Mouse (Mus musculus) ovary, postnatal 14 days (tissue): Measurements from ENCODE around the gene Fars2.
"Not testable (repeated sequence)": the region's sequence is repeated elsewhere in the genome, so short reads cannot be mapped to it uniquely, and the experiment has no call there.

Source experiments
- DNase-seq: peaks from one replicate; pipeline ENCODE4 v3.0.0; 2022; ENCODE audit warnings: low spot score

Fars2 gene

DNA sequence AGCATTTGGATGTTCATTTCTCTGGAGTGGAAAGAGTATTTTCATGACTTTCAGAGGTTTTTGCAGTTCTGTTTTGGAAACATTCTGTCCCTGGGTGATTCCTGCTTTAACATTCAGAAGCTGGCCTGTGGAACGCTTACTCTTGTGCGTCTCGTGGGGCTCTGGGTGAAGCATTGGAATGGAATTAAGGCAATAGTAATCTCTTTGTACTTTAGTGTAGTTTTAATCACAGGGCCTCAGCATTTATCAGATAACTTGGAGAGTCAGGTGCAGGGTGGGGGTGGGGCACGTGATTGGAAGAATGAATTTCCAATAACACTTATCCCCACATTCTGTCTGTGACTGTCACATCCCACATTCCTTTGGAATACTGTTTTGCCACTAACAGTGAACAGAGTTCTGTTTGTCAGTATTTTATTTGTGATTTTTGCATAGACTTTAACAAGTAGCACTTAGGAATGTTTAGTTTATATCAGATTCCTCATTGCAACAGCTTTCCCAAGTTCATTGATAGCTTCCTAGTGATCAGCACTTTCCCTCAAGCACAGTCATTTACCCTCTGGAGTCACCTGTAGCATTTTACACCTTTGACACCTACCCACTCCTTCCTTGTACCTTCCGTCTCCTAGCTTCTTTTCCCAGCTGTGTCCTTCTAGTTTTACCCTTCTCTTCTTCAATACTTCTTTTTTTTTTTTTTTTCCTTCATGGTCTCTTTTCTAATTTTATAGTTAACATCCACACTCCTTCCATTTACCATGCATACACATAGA lies 23.2 kb downstream of the Fars2 start:
- no peak for DNase-seq

DNA sequence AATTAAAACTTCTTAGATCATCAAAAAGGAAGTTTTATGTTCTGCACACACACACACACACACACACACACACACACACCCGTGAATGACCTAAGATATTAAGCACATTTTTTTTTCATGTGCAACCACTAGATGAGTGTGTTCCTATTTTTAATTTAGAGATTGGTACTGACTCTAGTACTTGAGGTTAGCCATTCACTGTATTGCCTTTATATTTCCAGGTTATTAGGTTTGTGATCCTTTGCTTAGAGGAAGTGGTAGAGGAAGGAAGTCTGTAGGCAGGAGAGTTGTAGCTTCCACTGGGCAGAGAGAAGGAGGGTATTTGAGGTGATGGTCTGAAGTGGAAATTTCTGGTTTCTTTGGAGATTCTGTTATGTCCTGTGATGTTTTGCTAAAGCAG lies 28.4 kb downstream of the Fars2 start:
- DNase-seq: no peak

DNA sequence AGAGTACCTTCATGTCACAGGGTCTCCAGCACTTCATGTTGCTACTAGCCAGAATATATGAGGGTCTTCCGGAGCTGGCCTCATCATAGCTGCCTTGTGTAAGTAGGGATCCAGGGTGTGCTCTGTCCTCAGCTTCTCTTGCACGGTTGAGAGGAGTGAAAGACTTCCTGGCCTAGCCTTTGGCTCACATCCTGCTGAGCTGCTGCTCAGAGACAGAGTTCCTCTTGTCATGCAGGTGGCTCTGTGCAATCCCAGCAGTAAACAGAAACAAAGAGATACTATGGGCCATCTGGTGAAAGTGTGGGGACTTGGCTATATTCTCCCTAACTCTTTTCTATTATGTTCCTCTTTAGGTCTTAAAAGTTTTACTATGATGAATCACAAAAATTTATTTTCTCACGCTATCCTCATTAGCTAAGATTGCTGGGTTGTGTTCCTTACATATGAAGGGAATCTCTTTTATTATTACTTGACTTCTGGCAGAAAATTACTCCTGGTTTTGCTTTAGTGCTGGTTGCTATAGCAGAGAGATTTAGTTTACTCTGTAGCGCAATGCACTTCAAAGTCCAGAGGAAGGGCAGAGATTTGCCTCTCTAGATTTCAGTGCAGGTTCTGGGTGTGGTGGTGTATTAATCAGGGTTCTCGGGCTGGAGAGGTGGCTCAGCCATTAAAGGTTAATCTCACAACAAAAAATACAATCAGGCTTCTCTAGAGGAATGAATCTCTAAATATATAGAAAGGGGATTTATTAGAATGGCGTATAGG lies 32.1 kb downstream of the Fars2 start:
- no peak for DNase-seq

DNA sequence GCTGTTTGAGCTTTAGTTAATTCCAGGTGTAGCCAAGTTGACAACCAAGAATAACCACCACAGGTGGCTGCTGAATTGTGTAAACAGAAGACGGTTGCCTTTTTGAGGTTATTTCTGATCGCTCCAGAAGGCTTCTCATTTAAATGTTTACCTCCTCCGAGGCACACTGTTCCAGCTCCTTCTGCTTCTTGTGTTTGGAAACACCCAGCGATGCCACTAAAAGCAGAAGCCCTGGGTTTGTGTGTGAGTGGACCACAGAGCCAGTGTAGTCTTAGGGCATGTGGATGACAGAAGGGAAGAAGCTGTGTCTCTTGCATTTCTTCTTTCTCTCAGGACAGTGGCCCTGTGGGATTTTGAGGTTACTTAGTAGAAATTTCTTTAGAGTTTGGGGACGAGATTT lies 33.1 kb downstream of the Fars2 start:
- DNase-seq: no peak

DNA sequence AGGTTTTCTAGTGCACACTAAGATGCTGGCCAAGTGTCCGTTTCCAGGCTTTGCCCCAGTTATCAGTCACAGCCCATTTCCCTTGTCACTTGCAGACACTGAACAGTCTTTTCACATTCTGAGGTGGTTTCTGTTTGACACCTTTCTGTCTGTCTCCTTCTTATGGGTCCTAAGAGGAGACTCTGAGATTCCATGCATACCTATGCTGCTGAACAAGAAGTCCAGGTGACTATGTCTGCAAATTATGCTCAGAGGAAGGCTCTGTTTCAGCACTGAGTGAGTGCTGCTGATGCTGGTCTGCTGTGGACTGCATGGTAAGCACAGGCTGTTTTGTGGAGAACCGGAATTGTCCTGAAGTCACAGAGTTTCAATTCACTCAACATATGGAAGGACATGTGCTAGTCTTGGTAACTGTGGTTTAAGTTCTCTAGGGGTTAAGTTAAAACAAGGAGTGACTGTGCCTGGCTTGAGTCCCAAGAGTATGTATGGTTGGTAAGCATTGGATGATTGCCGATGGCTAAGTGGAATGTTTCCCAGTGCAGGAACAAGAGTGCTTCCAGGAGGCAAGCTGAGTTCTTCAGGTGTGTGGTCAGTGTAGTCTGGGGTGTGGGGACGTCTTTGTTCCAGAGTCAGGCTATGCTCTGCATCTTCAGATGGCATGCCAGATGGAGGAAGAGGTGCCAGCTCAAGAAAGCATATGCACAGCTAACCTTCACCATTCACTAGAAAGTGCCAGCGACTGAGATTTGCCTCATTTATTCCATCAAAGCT lies 35.7 kb downstream of the Fars2 start:
- DNase-seq: no peak

DNA sequence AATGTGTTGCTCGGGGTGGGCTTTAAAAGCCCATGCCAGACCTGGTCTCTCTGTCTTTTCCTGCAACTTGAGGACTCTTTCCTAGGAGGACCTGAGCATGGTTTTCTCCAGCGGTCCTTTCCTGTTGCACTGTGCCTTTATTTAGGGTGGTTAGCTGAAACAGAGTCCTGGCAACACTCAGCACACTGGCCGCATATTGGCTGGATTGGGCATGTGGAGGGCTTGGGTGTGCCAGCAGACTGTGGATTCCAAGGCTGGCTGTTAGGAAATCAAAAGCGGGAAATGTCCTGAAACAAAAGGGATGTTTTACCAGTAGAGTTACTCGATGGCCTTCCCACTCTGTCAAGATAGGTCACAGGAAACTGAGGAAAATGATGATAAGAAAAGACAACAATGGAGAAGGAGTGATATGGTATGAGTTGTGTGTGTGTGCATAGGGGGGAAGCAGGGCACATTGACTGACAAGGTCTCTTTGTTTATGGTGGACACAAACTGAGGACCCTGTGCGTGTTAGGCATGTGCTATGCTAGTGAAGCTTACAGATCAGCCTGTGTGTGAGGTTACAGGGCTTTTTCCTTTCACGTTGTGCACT lies 39.2 kb downstream of the Fars2 start:
- no peak for DNase-seq

DNA sequence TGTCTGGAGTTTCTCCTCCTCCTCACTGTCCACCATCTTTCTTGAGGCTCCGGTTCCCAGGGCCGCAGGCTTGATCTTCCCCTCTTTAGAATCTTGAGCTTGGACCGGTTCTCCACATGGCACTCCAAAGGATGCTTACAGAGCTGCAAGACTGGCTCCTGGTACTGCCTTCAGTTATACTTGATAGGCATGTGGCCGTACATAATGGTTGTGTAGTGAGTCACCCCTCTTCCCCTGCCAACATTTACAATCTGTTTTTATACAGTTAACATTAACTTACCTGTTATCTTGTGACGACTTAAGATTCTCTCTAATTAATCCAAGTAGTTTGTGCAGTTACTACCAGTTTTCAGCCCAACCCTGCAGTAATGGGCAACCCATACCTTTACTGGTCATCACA lies 46.2 kb downstream of the Fars2 start:
- no peak for DNase-seq

DNA sequence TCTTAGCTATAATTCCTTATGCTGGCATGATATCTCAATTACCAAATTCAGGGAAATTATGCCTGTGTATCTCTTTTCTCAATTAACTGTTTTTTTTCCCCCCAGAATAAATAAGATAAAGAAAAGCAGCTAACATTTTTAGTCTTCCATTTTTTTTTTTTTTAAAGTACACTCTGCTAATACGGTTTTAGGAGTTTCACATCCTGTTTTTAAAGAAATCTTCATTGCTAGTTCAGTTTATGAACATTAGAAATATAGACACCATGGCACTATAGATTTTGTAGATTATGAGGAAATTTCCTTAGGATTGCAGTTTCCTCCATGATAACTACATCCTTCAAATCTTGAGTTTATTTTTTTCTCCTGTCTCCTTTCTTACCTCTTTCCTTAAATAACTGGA lies 46.7 kb downstream of the Fars2 start:
- no peak for DNase-seq

DNA sequence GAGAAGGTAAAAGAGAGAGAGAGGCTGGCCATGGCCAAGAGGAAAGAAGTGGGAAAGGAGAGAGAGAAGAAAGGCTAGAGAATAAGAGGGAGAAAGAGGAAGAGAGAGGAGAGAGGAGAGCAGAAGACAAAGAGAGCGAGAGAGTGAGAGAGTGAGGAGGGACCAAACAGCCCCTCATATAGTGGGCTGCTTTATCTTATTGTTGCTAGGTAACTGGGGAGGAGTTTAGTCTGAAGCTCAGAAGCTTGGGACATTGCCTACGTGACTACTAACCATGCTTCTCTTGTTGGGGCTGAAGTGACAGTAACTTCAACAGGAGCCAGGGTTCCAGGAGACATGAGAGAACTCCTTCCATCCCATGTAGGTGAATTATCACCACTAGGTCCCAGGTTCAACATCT lies 55.8 kb downstream of the Fars2 start:
- DNase-seq: not testable (repeated sequence)

DNA sequence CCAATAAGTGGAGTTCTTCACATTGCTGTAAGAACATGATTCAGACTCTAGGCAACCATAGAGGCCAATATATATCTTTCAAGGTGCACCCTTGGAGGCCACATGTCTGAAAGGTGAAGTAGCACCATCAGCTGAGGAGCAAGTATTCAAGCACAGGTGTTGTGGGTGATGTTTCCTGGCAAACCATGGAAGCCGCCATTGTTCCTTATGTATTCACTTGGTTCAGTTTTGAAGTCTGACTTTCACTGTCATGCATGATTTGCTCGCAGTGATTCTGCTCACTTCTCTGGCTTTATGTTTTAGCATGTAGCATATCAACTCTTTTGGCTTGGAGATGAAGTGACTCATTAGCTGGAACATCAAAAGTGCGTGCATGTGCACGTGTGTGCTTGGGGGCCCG lies 56.9 kb downstream of the Fars2 start:
- no peak for DNase-seq

DNA sequence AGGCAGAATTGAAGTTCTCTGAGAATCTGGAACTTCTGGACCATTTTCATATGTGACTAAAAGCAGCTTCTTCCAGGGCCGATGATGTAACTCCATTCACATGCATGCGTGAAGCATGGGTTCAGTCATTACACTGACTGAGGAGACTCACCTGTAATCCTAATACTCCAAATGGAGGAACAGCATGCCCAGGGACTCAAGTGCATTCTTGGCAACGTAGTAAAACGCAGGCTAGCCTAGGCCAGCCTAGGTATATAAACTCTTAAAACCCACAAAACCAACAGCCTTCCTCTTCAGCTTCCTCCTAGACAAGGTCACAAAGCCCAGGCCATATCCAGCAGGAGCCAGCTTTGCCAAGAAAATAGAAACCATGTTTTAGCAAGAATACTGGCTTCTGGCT lies 57.6 kb downstream of the Fars2 start:
- DNase-seq: no peak

DNA sequence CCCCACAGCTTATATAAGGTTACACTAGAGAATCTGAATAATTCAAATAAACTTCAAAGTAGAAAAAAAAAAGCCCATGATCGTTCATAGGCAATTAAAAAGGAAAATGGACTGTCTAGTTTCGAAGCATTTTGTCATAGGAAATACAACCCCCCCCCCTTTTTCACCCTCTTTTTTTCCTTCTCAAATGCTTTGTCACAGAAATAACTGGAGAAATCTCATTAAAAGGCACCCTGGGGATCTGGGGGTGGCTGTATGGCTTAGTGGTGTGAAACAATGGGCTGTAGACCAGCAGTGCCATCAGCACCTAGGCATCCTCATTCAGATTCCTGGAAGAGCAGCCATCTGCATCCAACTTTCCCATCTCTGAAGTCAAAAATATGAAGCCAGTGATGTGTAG lies 64.0 kb downstream of the Fars2 start:
- no peak for DNase-seq

DNA sequence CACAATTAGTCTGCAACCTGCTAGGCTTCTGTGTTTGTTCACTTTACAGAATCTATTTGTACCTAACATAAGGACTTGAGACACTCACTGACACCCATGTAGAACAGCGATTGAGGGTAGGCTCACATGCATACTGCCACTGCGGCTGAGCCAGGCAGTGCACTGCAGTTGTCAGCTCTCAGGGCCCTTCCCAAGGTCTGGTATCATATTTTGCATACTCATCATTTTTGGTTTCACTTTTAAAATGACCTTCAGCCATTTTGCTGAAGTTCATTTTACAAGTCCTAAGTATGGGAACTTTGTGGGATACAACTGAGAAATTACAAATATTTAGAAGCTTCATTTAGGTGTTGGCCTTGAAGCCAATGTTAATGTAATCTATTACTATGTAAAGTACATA lies 73.4 kb downstream of the Fars2 start:
- DNase-seq: no peak

DNA sequence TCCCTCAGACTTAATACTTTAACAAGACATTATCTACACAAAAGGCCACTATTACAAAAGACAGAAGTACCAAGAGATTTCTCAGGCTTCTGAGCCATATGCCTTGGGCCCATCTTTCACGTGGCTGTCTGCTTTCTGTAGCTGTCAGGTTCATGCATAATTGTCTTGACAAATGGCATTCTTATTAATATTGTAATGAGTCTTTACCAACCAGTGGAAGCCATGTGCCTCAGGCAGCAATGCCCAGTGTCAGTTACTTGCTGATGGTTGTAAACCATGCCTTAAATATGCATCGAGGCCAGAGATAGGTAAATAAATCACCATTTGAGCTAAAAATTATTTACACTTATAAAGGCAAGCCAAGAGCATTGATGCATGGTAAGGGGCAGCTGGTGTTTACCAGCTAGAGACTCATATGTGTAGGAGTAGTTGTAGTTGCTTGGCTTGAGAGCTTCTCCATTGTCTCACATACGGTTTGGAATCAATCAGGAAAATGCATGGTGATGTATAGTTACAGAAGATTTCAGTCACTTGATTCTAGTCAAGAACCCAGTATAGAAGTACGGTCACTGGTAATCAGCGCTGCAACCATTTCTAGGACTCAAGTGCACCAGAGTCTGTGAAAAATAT lies 76.4 kb downstream of the Fars2 start:
- no peak for DNase-seq

DNA sequence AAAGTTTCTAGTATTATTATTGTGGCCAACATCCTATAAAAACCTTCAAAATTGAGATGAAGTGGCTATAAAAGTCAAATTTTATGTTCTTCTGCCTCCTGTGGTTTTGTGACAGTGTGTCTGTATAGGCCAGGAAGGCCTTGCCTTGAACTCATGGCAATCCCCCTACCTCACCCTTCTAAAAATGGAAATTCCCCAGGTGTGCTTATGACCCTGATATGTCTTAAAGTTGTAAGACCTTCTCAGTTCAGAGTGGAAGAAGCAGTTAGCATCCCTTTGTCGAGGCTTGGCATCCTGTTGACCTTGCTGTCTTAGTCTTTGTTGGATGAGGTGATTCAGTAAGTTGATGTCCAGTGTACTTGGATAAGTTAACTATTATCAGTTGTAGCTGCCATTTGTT lies 82.1 kb downstream of the Fars2 start:
- DNase-seq: no peak

DNA sequence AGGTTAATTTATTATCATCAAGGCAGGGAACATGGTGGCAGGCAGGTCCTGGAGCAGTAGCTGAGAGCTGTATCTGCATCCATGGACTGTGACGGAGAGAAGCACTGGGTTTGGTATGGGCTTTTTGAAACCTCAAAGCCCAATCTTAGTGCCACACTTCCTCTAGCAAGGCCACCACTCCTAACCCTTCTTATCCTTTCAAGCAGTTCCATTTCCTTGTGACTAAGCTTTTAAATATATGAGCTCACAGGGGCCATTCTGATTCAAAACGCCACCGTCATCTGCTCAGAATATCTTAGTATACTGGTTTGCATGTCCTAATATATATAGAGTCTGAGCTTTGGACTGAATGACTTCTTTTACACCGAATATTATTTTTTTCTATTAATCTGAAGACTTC lies 83.2 kb downstream of the Fars2 start:
- DNase-seq: no peak

DNA sequence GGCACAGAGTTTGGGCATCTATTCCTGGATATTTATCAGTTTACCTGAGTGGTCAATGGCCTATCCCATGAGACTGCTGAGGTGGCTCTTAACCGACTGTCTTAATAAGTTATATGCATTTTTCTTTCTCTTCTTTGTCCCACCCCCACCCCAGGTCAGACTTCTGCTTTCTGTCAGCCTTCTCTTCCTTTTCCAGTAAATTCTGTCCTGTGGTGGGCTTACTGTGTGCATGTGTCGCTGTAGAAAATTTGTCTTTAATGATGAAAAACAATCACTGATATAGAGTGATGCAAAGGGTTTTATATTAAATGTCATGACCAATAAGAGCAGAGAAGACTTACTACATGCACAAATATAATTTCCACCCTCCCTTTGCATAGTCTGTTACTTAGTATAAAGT lies 85.3 kb downstream of the Fars2 start:
- DNase-seq: no peak

DNA sequence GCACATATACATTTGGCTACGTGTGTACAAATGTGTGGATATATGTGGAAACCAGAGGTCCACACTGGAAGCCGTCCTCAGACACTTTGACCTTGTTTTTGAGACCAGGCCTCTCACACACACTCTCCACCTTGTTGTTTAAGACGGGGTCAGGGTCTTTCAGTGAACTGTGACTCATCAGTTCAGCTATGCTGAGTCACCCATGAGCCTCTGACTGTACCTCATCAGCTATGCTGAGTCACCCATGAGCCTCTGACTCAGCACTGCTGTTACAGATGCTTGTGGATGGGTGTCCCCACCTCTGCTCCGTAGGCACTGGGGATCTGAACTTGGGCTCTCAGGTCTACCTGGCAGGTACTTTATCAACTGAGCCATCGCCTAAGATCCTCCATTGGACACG lies 85.8 kb downstream of the Fars2 start:
- no peak for DNase-seq

DNA sequence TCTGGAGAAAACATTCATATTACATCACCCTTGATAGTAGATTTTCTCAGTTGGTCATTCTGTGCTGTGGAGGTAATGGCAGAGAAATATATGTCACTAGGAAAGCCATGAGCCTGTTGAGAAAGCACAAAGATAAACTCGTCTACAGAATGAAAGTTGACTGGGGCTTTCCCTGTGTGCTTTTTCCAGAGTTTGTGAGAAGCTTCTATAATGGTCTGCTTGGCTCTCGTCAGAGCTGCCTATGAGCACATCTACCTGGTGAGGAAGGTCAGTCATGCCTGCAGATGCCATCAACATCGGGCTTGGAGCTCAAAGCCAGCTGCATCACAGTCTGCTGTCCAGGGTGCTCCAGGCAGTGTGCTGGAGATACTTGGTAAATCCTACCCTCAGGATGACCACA lies 87.1 kb downstream of the Fars2 start:
- DNase-seq: no peak

DNA sequence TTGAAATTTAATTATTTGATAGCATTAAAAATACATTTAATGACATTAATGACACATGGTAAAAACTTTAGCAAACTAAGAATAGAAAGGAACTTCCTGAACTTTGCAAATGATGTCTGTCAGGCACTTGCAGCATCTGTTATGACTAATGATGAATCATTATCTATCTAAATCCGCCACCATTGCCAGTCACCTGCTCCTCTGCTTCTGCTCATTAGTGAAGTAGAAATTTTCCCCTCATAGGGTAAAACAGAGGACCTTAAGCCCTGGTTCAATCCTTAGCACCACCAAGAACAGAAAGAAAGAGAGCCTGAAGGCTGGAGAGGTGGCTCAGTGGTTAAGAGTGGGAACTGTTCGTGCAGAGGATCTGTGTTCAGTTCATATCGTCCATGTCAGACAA lies 93.8 kb downstream of the Fars2 start:
- no peak for DNase-seq

DNA sequence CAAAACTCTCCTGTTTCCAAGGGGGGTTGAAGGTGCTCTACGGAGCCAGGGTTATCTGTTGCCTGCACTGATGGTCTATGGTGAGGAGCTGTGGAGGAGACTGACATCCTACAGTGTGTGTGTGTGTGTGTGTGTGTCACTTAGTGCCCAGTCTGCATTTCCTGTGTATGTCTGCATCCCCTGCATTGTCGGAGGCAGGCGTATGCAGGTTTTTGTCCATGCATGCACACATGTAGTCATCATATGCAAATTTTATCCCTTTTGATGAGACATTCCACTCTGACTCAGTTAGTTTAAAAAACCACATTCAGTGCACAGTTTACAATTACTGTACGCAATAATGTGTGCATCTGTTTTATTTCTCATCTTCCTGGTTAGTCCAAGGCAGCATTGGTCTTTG lies 96.8 kb downstream of the Fars2 start:
- no peak for DNase-seq

DNA sequence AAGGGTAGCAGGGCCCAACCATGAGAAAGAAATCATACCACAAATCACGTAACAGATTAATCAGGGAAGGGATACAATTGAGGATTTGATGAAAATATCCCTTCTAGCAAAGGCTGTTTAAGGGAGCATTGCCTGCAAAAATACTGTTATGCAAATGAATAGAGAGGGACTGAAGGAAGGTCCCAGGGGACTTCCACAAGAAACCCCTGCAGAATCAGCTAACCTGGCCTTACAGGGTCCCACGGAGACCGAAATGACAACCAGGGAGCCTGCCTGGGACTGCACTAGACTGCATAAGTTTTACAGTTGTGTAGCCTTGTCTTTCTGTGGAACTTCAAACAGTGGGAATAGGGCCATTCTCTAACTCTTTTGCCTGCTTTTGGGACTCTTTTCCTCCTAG lies 98.8 kb downstream of the Fars2 start:
- DNase-seq: no peak
